Mouse (Mus musculus) forebrain, embryonic 16.5 days (tissue): ENCODE measurements at regions not wholly inside any gene's neighbourhood (a gene's known extent, or its start where the extent isn't known, plus 50 kb on each side); places are given as distances from the start of the nearest gene placed in this dataset.
"Not testable (repeated sequence)": the region's sequence is repeated elsewhere in the genome, so short reads cannot be mapped to it uniquely, and the experiment has no call there.

Experiments
- ATAC-seq: fragments of 200-750 bp; cut with Nextera tagmentation; 2 replicates; pipeline ENCODE4 v1.8.0; 2017; ENCODE audit warnings: mild to moderate bottlenecking, moderate library complexity
- H3K27ac ChIP-seq: fragments of 300-500 bp; sonication (generic); 2 replicates; pipeline ENCODE4 v1.5.1; 2014; ENCODE audit warnings: low read length, control low read depth
- H3K27me3 ChIP-seq: fragments of 300-500 bp; sonication (generic); replicated peaks from 2 replicates; pipeline ENCODE4 v1.6.1; 2014; ENCODE audit warnings: low read length; ENCODE audit not compliant: control insufficient read depth, insufficient read depth
- H3K36me3 ChIP-seq: fragments of 300-500 bp; sonication (generic); 2 replicates; pipeline ENCODE4 v1.6.1; 2014; ENCODE audit not compliant: control insufficient read depth, insufficient read depth
- H3K4me1 ChIP-seq: fragments of 300-500 bp; sonication (generic); replicated peaks from 2 replicates; pipeline ENCODE4 v1.6.1; 2014; ENCODE audit warnings: low read length; ENCODE audit not compliant: control insufficient read depth, insufficient read depth
- H3K4me2 ChIP-seq: fragments of 300-500 bp; sonication (generic); 2 replicates; pipeline ENCODE4 v1.6.1; 2014; ENCODE audit warnings: mild to moderate bottlenecking, low read length, control low read depth
- H3K4me3 ChIP-seq: fragments of 300-500 bp; sonication (generic); replicated peaks from 2 replicates; pipeline ENCODE4 v1.5.1; 2014; ENCODE audit warnings: mild to moderate bottlenecking, low read length, control low read depth
- H3K9ac ChIP-seq: fragments of 300-500 bp; sonication (generic); replicated peaks from 2 replicates; pipeline ENCODE4 v1.6.1; 2014; ENCODE audit warnings: low read depth, low read length, control low read depth
- H3K9me3 ChIP-seq: fragments of 300-500 bp; sonication (generic); 2 replicates; pipeline ENCODE4 v1.6.1; 2016; ENCODE audit warnings: low read length; ENCODE audit not compliant: control insufficient read depth
- WGBS: fragments of 180-500 bp; shearing (Covaris S2); extraction: QIAGEN DNeasy Blood & Tissue Kit; methylation state at CpG from one replicate; pipeline ENCODE4 v1.1.7; 2014; 5-methylcytosine and 5-hydroxymethylcytosine counted together

DNA sequence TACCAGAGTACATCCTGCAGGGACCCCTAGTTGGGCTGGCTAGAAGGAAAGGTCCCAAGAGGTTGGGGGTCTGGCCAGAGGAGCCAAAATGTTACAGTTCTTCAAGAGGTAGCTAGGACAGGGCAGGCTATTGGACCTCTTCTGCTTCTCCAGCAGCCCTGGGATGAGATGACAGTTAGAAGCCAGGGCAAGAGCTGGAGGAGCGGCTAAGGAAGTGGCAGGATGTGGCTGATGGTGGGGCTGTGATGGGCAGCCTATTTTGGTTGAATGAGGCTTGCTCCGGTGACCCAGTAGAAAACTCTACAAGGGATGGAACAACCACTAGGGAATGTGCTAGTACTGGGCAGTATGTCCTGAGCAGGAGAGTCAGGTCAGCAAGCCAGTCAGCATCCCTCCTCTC is 82.8 kb downstream of the Ddx11 start:
- no peaks in the 10 kb centered on the region for H3K9me3 ChIP-seq
- ATAC-seq, result no peak
- 95% methylated on average over 2 of the region's 2 CpGs for WGBS

DNA sequence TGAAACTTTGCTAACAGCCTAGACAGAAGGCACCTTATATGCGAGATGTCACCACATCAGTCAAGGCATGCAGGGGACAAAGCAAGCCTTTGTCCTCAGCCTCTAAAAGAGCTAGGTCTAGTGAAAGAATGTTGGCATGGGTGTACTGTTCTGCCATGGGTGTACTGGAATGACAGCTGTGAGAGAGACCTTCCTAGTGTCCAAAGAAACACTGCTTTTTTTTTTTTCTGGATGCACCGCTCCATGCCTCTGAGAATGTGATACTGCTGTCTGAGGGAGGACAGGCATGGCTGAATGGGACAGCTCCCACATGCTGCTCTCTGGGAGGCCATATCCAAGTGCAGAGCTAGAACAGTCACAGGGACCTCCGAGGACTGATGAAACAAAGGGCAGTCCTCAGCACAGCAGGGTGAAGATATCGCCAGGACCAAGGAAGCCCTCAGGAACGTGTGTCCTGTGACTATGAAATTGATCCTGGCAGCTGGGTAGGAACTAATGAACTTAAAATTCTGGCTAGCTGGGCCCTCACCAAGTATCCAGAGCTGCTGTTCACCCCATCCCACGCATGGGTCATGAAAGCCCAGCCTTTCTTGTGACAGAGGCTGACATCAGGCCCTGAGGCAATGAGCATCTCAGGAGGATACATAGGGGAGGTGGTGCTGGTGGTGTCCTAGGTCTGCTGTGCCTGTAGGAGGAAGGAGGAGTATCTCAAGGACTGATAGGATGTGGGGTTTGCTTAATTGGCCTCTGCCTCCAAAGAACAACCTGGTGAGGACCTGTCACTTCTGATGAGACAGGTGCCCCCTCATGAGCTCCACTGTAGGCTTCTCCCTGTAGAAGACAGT is 84.6 kb downstream of the Ddx11 start:
- H3K4me1 ChIP-seq, H3K27me3 ChIP-seq, H3K4me2 ChIP-seq, ATAC-seq, H3K36me3 ChIP-seq, H3K27ac ChIP-seq, H3K9me3 ChIP-seq, H3K9ac ChIP-seq, H3K4me3 ChIP-seq: not testable (repeated sequence)
- 70% methylated on average over 6 of the region's 6 CpGs for WGBS

More for the DNA sequence above, 82.8 kb downstream of the Ddx11 start:
- Histone ChIP-seq H3K4me1 (no peaks in the 10 kb centered on the region), H3K36me3 (no peaks in the 10 kb centered on the region), H3K4me3 (no peak overlapping the region), H3K27ac (no peak overlapping the region), H3K4me2 (no peak overlapping the region), H3K9ac (no peak overlapping the region), H3K27me3 (no peaks in the 10 kb centered on the region)

DNA sequence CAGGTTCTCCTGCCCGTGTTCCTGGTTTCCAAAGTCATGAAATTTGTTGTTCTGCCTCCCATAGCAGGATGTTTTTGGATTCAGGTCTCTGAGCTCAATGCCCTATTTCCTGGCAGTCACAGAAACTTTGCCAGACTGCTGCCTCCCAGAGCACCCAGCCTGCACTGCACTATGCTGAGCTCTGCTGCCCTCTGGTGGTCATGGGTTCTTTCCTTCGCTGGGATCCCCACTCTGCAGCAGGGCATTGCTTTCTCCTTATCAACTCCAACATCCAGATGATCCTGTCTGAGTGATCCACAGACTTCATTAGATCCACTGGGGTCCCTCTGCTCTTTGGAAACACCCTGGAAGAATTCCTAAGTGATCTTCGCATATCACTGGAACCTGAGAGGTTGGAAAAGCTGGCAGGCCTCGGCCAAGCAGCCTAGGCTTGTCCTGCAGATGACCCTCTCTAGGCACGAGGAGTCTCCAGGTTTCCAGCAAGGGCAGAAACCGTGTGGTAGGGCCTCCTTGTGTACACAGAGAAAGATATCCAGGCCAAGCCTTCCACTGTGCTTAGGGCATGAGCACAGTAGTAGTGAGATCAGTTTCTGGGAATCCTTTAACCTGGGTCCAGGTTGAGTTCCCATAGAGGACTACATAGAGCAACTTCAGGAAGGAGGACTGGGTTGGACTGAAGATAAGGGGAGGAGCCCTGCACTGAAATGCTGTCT is 85.6 kb downstream of the Ddx11 start:
- peak; percentile 89 for ATAC-seq
- not testable (repeated sequence) for H3K4me3 ChIP-seq, H3K36me3 ChIP-seq, H3K27me3 ChIP-seq, H3K9me3 ChIP-seq, H3K27ac ChIP-seq, H3K4me2 ChIP-seq, H3K4me1 ChIP-seq, H3K9ac ChIP-seq
- 48% methylated on average over 3 of the region's 6 CpGs for WGBS

DNA sequence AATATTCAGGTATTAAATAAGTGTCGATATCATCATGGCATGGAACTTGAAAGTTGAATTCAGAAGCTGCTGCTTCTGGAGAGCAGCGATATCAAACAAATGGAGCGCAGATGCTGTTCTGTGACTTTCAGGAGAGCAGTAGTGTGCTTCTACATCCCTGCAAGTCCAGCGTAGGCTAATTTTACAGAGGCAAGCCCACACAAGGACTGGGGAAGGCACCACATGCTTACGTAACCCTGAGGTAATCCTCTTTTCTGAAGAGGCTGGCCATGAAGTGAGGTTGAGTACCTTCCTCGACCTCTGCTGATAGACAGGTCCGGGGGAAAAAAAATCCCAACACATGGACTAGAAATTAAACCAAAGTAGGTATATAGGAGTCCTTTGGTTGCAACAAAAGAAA is 88.2 kb downstream of the Ddx11 start:
- Histone ChIP-seq H3K9ac (no peak overlapping the region), H3K27ac (no peak overlapping the region), H3K27me3 (no peaks in the 10 kb centered on the region), H3K4me2 (no peak overlapping the region), H3K36me3 (no peaks in the 10 kb centered on the region), H3K4me3 (no peak overlapping the region), H3K9me3 (no peaks in the 10 kb centered on the region), H3K4me1 (no peaks in the 10 kb centered on the region)
- no peak for ATAC-seq
- WGBS, result 87% methylated on average over 7 of the region's 7 CpGs

DNA sequence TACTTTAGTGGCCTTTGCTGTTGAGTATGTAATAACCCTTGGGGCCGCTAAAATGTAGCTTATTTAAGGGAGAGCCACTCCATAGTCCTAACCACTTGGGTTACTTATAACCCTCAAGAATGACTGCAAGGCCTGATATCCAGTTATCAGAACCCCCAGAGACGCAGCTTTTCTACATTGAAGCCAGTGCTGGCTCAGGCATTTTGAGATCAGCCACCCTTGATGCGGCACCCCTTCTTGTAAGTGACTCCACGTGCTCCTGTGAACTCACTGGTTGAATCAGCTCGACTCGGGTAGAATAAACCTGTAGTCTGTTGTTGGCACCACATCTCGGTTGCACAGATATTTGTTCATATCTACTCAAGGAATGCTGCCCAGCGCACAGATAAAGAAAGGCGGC is 89.3 kb downstream of the Ddx11 start:
- WGBS, result 91% methylated on average over 9 of the region's 9 CpGs
- Histone ChIP-seq H3K9me3 (no peaks in the 10 kb centered on the region), H3K4me1 (no peaks in the 10 kb centered on the region), H3K4me3 (no peak overlapping the region), H3K4me2 (no peak overlapping the region), H3K27ac (no peak overlapping the region), H3K9ac (no peak overlapping the region), H3K36me3 (no peaks in the 10 kb centered on the region), H3K27me3 (no peaks in the 10 kb centered on the region)
- no peak for ATAC-seq

DNA sequence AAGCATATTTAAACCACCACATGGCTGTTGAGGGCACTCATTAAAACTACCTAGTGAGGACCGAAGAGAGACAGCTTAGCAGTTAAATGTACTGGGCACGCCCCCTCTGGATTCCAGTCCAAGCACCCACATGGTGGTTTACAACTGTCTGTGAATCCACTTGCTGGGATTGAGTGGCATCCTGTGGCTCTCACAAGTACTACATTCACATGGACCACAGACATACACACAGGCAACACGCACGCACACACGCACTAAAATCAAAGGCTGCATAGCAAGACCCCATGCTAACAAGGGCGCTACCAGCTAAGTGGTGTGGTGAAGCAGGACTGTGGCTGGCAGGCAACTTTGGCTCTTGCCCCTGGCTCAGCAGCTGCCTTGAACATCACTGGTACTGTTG is 95.0 kb downstream of the Ddx11 start:
- Histone ChIP-seq H3K9me3 (no peaks in the 10 kb centered on the region), H3K9ac (no peak overlapping the region), H3K4me3 (no peak overlapping the region), H3K27ac (no peak overlapping the region), H3K36me3 (no peaks in the 10 kb centered on the region), H3K27me3 (no peaks in the 10 kb centered on the region), H3K4me1 (no peaks in the 10 kb centered on the region), H3K4me2 (no peak overlapping the region)
- ATAC-seq, result no peak
- WGBS, result 94% methylated on average over 6 of the region's 6 CpGs

DNA sequence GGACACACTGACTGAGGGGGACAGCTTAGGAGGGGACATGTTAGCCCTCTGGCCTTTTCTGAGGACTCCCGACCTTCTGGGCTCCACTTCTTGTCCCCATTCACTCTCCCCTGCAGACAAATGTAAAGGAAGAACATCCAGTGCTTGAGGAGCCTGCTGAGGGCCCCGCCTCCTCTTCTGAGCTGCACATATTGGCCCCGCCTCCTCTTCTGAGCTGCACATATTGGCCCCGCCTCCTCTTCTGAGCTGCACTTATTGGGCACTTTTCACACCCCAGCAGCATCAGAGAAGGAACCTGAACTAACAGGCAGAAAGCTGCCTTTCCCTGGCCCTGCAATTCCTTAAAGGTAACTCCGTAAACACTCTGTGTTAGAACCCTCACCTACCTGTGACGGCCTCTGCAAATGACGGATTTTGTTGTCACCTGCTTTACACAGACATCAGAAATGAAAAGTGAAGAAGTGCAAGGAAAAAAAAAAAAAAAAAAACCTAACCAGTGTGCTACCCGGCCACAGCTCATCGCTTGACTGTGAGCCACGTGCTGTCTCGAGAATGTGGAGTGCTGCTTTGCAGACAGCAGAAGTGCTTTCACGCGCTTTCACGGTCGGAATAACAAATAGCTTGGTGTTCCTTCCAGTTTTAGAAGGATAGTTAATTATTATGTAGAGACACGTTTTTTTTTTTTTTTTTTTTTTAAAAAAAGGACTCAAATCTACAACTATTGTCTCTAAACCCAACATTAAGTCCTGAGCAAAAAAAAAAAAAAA is 96.5 kb downstream of the Ddx11 start:
- WGBS, result 53% methylated on average over 16 of the region's 16 CpGs
- Histone ChIP-seq H3K9me3 (no peaks in the 10 kb centered on the region), H3K4me1 (no peaks in the 10 kb centered on the region), H3K36me3 (no peaks in the 10 kb centered on the region), H3K9ac (no peak overlapping the region), H3K27ac (no peak overlapping the region), H3K4me2 (no peak overlapping the region), H3K4me3 (no peak overlapping the region), H3K27me3 (no peaks in the 10 kb centered on the region)
- 0 out of 2 replicates have a peak, but pooled peaks have one; percentile 52 for ATAC-seq

DNA sequence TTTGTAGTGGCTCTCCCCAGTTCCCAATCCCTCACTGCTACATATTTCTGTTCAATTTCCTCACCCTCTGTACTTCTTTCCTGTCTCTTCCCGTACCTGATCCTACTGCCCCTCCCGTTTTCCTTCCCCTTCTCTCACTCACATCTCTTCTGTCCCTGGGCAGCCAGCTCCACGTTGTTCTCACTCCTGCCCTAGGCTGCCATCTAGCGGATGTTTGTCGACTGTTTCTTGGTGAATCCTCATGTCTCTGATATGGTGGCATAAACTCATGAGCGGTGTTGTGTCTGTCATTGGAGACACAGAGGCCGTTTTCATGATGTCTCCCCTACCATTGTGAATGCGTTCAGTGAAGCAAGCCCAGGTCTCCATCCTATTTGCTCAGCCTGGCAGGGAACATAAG is 97.9 kb downstream of the Ddx11 start:
- H3K27me3 ChIP-seq, result no peaks in the 10 kb centered on the region
- H3K4me3 ChIP-seq, result no peak overlapping the region
- H3K36me3 ChIP-seq, result no peaks in the 10 kb centered on the region
- no peaks in the 10 kb centered on the region for H3K4me1 ChIP-seq
- 9% methylated on average over 8 of the region's 8 CpGs for WGBS
- no peak overlapping the region for H3K4me2 ChIP-seq
- H3K9me3 ChIP-seq, result no peaks in the 10 kb centered on the region
- H3K27ac ChIP-seq, result no peak overlapping the region
- peak; percentile 74 for ATAC-seq
- no peak overlapping the region for H3K9ac ChIP-seq

DNA sequence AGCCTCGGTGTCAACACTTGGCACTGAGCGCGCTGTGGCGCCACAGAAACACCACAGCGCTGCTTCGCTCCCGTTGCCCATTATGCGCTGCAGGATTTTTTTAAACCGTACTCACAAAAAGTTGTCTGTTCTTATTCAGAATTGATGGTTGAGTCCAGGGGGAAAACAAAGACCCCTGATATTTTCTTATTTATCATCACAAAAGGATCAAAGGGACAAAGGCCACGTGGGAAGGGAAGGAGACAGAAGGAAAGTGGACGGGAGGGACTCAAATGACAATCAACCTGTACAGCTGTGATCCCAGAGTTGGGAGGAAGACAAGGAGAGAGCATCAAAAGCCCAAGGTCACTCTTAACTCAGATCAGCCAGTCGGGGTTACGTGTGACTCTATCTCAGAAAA is 100.4 kb downstream of the Ddx11 start:
- Histone ChIP-seq H3K27ac (no peak overlapping the region), H3K4me1 (no peaks in the 10 kb centered on the region), H3K9ac (no peak overlapping the region), H3K4me2 (no peak overlapping the region), H3K9me3 (no peaks in the 10 kb centered on the region), H3K36me3 (no peaks in the 10 kb centered on the region), H3K4me3 (no peak overlapping the region), H3K27me3 (no peaks in the 10 kb centered on the region)
- 57% methylated on average over 13 of the region's 13 CpGs for WGBS
- ATAC-seq, result no peak
